Comparison of ENCODE assay signal across 21 mouse cellular contexts in genomic region chr2:28494521-28494920, GRCm38 (mm10). TPM values are rescaled to one million over a fixed set of nuclear protein-coding genes. Genes with fewer than 3 reads are reported as not detected.
DNase-seq lines count a peak whose midpoint lies in the region; ATAC-seq and TF ChIP-seq lines count a peak whose summit lies in the region.
"Had no signal": no experiment of that assay in that cellular context is flagged by ENCODE, and none has a peak within 500 bp of the region (broad histone marks: within the 10 kb centered on the region; RNA-seq: fewer than 3 reads in every experiment).

No protein-coding gene starts in this region.

- 65% methylated on average over 2 of the region's 2 CpGs for WGBS in heart, embryonic 12.5 days

- ATAC-seq in heart, embryonic 12.5 days (ENCODE audit: insufficient number of reproducible peaks, low FRiP score) = no peak
- ATAC-seq: CD4-positive, CD25-positive, alpha-beta regulatory T cell, adult 4 months; forebrain, embryonic 16.5 days; hindbrain, embryonic 16.5 days had no signal

- no peaks in the 10 kb centered on the region for H3K36me3 ChIP-seq in heart, embryonic 12.5 days
- H3K36me3 ChIP-seq: embryonic facial prominence, embryonic 13.5 days; forebrain, embryonic 12.5 days; hindbrain, embryonic 12.5 days had no signal

- no peaks in the 10 kb centered on the region for H3K9me3 ChIP-seq in heart, embryonic 12.5 days (replicated peaks)
- H3K9me3 ChIP-seq: embryonic facial prominence, embryonic 13.5 days; forebrain, embryonic 12.5 days; hindbrain, embryonic 12.5 days had no signal

- no peak overlapping the region for H3K27ac ChIP-seq in heart, embryonic 12.5 days (ENCODE audit: poor library complexity, severe bottlenecking)
- H3K27ac ChIP-seq in bone marrow macrophage, adult 2 months (ENCODE audit: insufficient read depth, low read depth, low read length) = no peak overlapping the region
- H3K27ac ChIP-seq in gastrocnemius, adult 2 months = no peak overlapping the region
- H3K27ac ChIP-seq: embryonic facial prominence, embryonic 13.5 days; forebrain, embryonic 12.5 days; hindbrain, embryonic 12.5 days had no signal

- H3K27me3 ChIP-seq in heart, embryonic 12.5 days (replicated peaks) = no peaks in the 10 kb centered on the region
- H3K27me3 ChIP-seq: embryonic facial prominence, embryonic 13.5 days; forebrain, embryonic 12.5 days; hindbrain, embryonic 12.5 days had no signal

- TF ChIP-seq POLR2A in bone marrow macrophage, adult 2 months (IDR thresholded peaks at IDR 0.05; ENCODE audit: borderline replicate concordance, low read depth, low read length) = no peak

- H3K4me3 ChIP-seq in heart, embryonic 12.5 days = no peak overlapping the region
- H3K4me3 ChIP-seq in bone marrow macrophage, adult 2 months (ENCODE audit: insufficient read depth, low read length) = peak overlapping the region; percentile 32
- no peak overlapping the region for H3K4me3 ChIP-seq in gastrocnemius, adult 2 months
- H3K4me3 ChIP-seq: embryonic facial prominence, embryonic 13.5 days; forebrain, embryonic 12.5 days; hindbrain, embryonic 12.5 days had no signal

- no peak for TF ChIP-seq CTCF in bone marrow macrophage, adult 2 months (IDR thresholded peaks at IDR 0.05; ENCODE audit: low read depth, low read length)
- TF ChIP-seq CTCF in gastrocnemius, adult 2 months (IDR thresholded peaks at IDR 0.05) = no peak

- intact Hi-C loops in gastrocnemius, adult 2 months (cut with DNase I) = no loop called here

- H3K9ac ChIP-seq in heart, embryonic 12.5 days = no peak overlapping the region
- H3K9ac ChIP-seq: embryonic facial prominence, embryonic 13.5 days; forebrain, embryonic 12.5 days; hindbrain, embryonic 12.5 days had no signal

- no peaks in the 10 kb centered on the region for H3K4me1 ChIP-seq in heart, embryonic 12.5 days (replicated peaks)
- peaks cover 35% of the 10 kb centered on the region for H3K4me1 ChIP-seq in bone marrow macrophage, adult 2 months (ENCODE audit: control insufficient read depth, insufficient read depth, low read length)
- H3K4me1 ChIP-seq: embryonic facial prominence, embryonic 13.5 days; forebrain, embryonic 12.5 days had no signal

- H3K4me2 ChIP-seq in heart, embryonic 12.5 days = no peak overlapping the region
- H3K4me2 ChIP-seq: embryonic facial prominence, embryonic 13.5 days; forebrain, embryonic 12.5 days; hindbrain, embryonic 12.5 days had no signal

- DNase-seq in heart, adult 11 months = peak; percentile 40
- DNase-seq in right cerebral cortex, postnatal 10 days (ENCODE audit: low spot score in 2 of 2) = peak; percentile 18 to 21
- no peak for DNase-seq in right cerebral cortex, adult 18-20 months
- DNase-seq in Muller cell, postnatal 12 days (ENCODE audit: inconsistent ontology term) = peak; percentile 36
- DNase-seq in gastrocnemius, adult 2 months = no peak
- DNase-seq: cerebellum, adult 11 months; cerebellum, adult 8-10 months; gastrocnemius, postnatal 25 days had no signal

RNA-seq across cellular contexts. Expression of gene Gbgt1, which starts 2.2 kb away (rescaled TPM):
- 0.28 and 0.41 TPM in 2 replicates for polyA plus RNA-seq in heart, embryonic 12.5 days (2016; fragmentation: Nextera tagmentation; extraction: Ambion mirVana)
- 16.0 and 18.4 TPM in 2 replicates for polyA plus RNA-seq in bone marrow macrophage, adult 2 months (2012; ENCODE audit: insufficient read depth, insufficient read length, missing spikeins)
- total RNA-seq in gastrocnemius, adult 2 months (2021) = 1 to 10 TPM in 1 of 2 experiments, under 1 TPM in 1; 0.56 to 1.1 TPM
- total RNA-seq: granulocyte monocyte progenitor cell, adult 5-6 weeks; MEL had no signal
- polyA plus RNA-seq: CD4-positive, CD25-positive, alpha-beta regulatory T cell, adult 4 months; heart, embryonic 14.5 days had no signal

RNA-seq across cellular contexts. Expression of gene Gm10134, which starts 11.4 kb away (rescaled TPM):
- 0.82 TPM in 1 of 2 replicates, not detected in the other for polyA plus RNA-seq in heart, embryonic 12.5 days (2016; fragmentation: Nextera tagmentation; extraction: Ambion mirVana)
- polyA plus RNA-seq in bone marrow macrophage, adult 2 months (2012; ENCODE audit: insufficient read depth, insufficient read length, missing spikeins) = 5.1 and 8.2 TPM in 2 replicates
- under 1 TPM in 1 of 2 experiments, not detected in 1; 0.98 TPM for total RNA-seq in gastrocnemius, adult 2 months (2021)
- total RNA-seq: granulocyte monocyte progenitor cell, adult 5-6 weeks; MEL had no signal
- polyA plus RNA-seq: CD4-positive, CD25-positive, alpha-beta regulatory T cell, adult 4 months; embryonic facial prominence, embryonic 13.5 days had no signal

RNA-seq across cellular contexts. Expression of gene Ralgds, which starts 18.4 kb away (rescaled TPM):
- polyA plus RNA-seq in heart, embryonic 12.5 days (2016; fragmentation: Nextera tagmentation; extraction: Ambion mirVana) = 21.1 and 22.1 TPM in 2 replicates
- polyA plus RNA-seq in bone marrow macrophage, adult 2 months (2012; ENCODE audit: insufficient read depth, insufficient read length, missing spikeins) = 30.6 and 37.0 TPM in 2 replicates
- total RNA-seq in gastrocnemius, adult 2 months (2021) = 10 to 100 TPM in 1 of 2 experiments, 1 to 10 TPM in 1; 9.9 to 10.1 TPM

RNA-seq across cellular contexts. Expression of gene Mrps2, which starts 26.7 kb away (rescaled TPM):
- polyA plus RNA-seq in heart, embryonic 12.5 days (2016; fragmentation: Nextera tagmentation; extraction: Ambion mirVana) = 49.6 and 52.9 TPM in 2 replicates
- polyA plus RNA-seq in bone marrow macrophage, adult 2 months (2012; ENCODE audit: insufficient read depth, insufficient read length, missing spikeins) = 23.7 and 24.9 TPM in 2 replicates
- total RNA-seq in gastrocnemius, adult 2 months (2021) = 10 to 100 TPM; 21.2 to 25.5 TPM

RNA-seq across cellular contexts. Expression of gene 1700007K13Rik, which starts 28.4 kb away (rescaled TPM):
- 0.29 and 0.49 TPM in 2 replicates for polyA plus RNA-seq in heart, embryonic 12.5 days (2016; fragmentation: Nextera tagmentation; extraction: Ambion mirVana)
- polyA plus RNA-seq in bone marrow macrophage, adult 2 months (2012; ENCODE audit: insufficient read depth, insufficient read length, missing spikeins) = not detected in 2 replicates
- under 1 TPM; 0.33 to 0.36 TPM for total RNA-seq in gastrocnemius, adult 2 months (2021)
- total RNA-seq: adrenal gland, postnatal 36 days; gastrocnemius, postnatal 25 days; granulocyte monocyte progenitor cell, adult 5-6 weeks; heart, postnatal 4 days; MEL had no signal
- polyA plus RNA-seq: CD4-positive, CD25-positive, alpha-beta regulatory T cell, adult 4 months; heart, embryonic 14.5 days had no signal

Comparison
In these comparisons a context has a peak if more than half of its experiments do, and no peak if none do; other contexts are left out.
1. DNase-seq: peak in heart, adult 11 months (single experiment), right cerebral cortex, postnatal 10 days (2 of 2) and Muller cell, postnatal 12 days (single experiment); none in right cerebral cortex, adult 18-20 months (single experiment) and gastrocnemius, adult 2 months (single experiment).
2. RNA of gene Gbgt1, which starts 2.2 kb away (polyA plus RNA-seq): 16.0 to 18.4 TPM in bone marrow macrophage, adult 2 months; 0.28 to 0.41 TPM in heart, embryonic 12.5 days; every median in the first group is over 10 times any median in the second.